Mouse (Mus musculus): ENCODE data around the gene Pole4. TPM values are rescaled to one million over a fixed set of nuclear protein-coding genes. Genes with fewer than 3 reads are reported as not detected.
"Not testable (repeated sequence)": the region's sequence is repeated elsewhere in the genome, so short reads cannot be mapped to it uniquely, and the experiment has no call there.

Gene Pole4
- polyA plus RNA-seq, 3 experiments from 2014 or later = 41.9 to 88.1 (median 72.5) TPM

GRCm38 (mm10) chr6:82714841-82715240, 9.7 kb upstream of the Pole4 start:
- ATAC-seq = no peak

GRCm38 (mm10) chr6:82714243-82714642, 9.1 kb upstream of the Pole4 start:
- peak; percentile 84 for ATAC-seq

- no peak for ATAC-seq
Measured at GRCm38 (mm10) chr6:82707742-82708141, 2.6 kb upstream of the Pole4 start.

- ATAC-seq = no peak
Measured at GRCm38 (mm10) chr6:82707241-82707640, 2.1 kb upstream of the Pole4 start.

- no peak for ATAC-seq
Measured at GRCm38 (mm10) chr6:82703710-82704109, 1.5 kb downstream of the Pole4 start.

- ATAC-seq = peak; percentile 91
Measured at GRCm38 (mm10) chr6:82702593-82703017, 2.6 kb downstream of the Pole4 start.

GRCm38 (mm10) chr6:82701296-82701695, 3.9 kb downstream of the Pole4 start:
- no peak for ATAC-seq

GRCm38 (mm10) chr6:82699831-82700230, 5.3 kb downstream of the Pole4 start:
- no peak for ATAC-seq

GRCm38 (mm10) chr6:82696736-82697135, 8.4 kb downstream of the Pole4 start:
- no peak for ATAC-seq

GRCm38 (mm10) chr6:82694668-82695067, 10.5 kb downstream of the Pole4 start:
- ATAC-seq = no peak

- no peak for ATAC-seq
Measured at GRCm38 (mm10) chr6:82689474-82689873, 15.7 kb downstream of the Pole4 start.

GRCm38 (mm10) chr6:82688586-82688985, 16.6 kb downstream of the Pole4 start:
- not testable (repeated sequence) for ATAC-seq

GRCm38 (mm10) chr6:82684136-82684535, 21.0 kb downstream of the Pole4 start:
- no peak for ATAC-seq

GRCm38 (mm10) chr6:82679286-82679685, 25.9 kb downstream of the Pole4 start:
- not testable (repeated sequence) for ATAC-seq

GRCm38 (mm10) chr6:82677629-82678028, 27.5 kb downstream of the Pole4 start:
- not testable (repeated sequence) for ATAC-seq

GRCm38 (mm10) chr6:82666480-82666879, 38.7 kb downstream of the Pole4 start:
- ATAC-seq = no peak

- ATAC-seq = no peak
Measured at GRCm38 (mm10) chr6:82653169-82653525, 52.0 kb downstream of the Pole4 start.

- ATAC-seq = peak; percentile 96
Measured at GRCm38 (mm10) chr6:82652521-82653168, 52.5 kb downstream of the Pole4 start.

- ATAC-seq = no peak
Measured at GRCm38 (mm10) chr6:82649096-82649495, 56.1 kb downstream of the Pole4 start.

GRCm38 (mm10) chr6:82647940-82648655, 57.1 kb downstream of the Pole4 start:
- ATAC-seq = no peak

- no peak for ATAC-seq
Measured at GRCm38 (mm10) chr6:82647001-82647400, 58.2 kb downstream of the Pole4 start.

- ATAC-seq = peak; percentile 21
Measured at GRCm38 (mm10) chr6:82640046-82640445, 65.1 kb downstream of the Pole4 start.

- not testable (repeated sequence) for ATAC-seq
Measured at GRCm38 (mm10) chr6:82625331-82625730, 79.8 kb downstream of the Pole4 start.

- ATAC-seq = no peak
Measured at GRCm38 (mm10) chr6:82613201-82613600, 92.0 kb downstream of the Pole4 start.

Measured in inflammation-experienced regulatory T-cells, adult 6 months (primary cell).